In genomic region chr17:30848086-30848485, GRCm38 (mm10) we compare ENCODE assay signal across 20 mouse cellular contexts. TPM values are rescaled to one million over a fixed set of nuclear protein-coding genes. Genes with fewer than 3 reads are reported as not detected.
DNase-seq lines count a peak whose midpoint lies in the region; TF ChIP-seq lines count a peak whose summit lies in the region.
"Had no signal": no experiment of that assay in that cellular context is flagged by ENCODE, and none has a peak within 500 bp of the region (broad histone marks: within the 10 kb centered on the region; RNA-seq: fewer than 3 reads in every experiment).

No protein-coding gene starts in this region.

- no peaks in the 10 kb centered on the region for H3K79me2 ChIP-seq in MEL (ENCODE audit: control insufficient read depth, insufficient read depth, low read length, poor library complexity)

- TF ChIP-seq CTCF in layer of hippocampus, adult 2 months (conservative IDR thresholded peaks at IDR 0.05) = peak; percentile 15; the same call in 1 of the 2 replicates
- peak in 2 of 3 experiments; percentile 6 to 11; a peak in 1 of 6 replicates for TF ChIP-seq CTCF in MEL (IDR thresholded peaks at IDR 0.05 in 2 of 3, conservative IDR thresholded peaks at IDR 0.05 in 1 of 3; ENCODE audit: control insufficient read depth in 1 of 3, insufficient read depth in 1 of 3, low read depth in 2 of 3, low read length in 3 of 3, poor library complexity in 1 of 3, severe bottlenecking in 1 of 3)
- no peak for TF ChIP-seq CTCF in kidney, adult 2 months (conservative IDR thresholded peaks at IDR 0.05; ENCODE audit: insufficient read depth, insufficient read length, low read depth, low read length)

- no peaks in the 10 kb centered on the region for H3K36me3 ChIP-seq in MEL (ENCODE audit: control insufficient read depth in 1 of 2, insufficient read depth in 2 of 2, low read length in 2 of 2)
- H3K36me3 ChIP-seq in kidney, adult 2 months (ENCODE audit: control insufficient read depth, insufficient read depth, low read length) = no peaks in the 10 kb centered on the region
- H3K36me3 ChIP-seq: embryonic facial prominence, embryonic 10.5 days; embryonic facial prominence, embryonic 12.5 days; forebrain, embryonic 15.5 days had no signal

- no peaks in the 10 kb centered on the region for H3K27me3 ChIP-seq in MEL (ENCODE audit: control insufficient read depth in 1 of 2, insufficient read depth in 2 of 2, low read length in 2 of 2)
- H3K27me3 ChIP-seq in kidney, adult 2 months (replicated peaks; ENCODE audit: control insufficient read depth, insufficient read depth, low read length) = no peaks in the 10 kb centered on the region
- H3K27me3 ChIP-seq: embryonic facial prominence, embryonic 12.5 days; forebrain, embryonic 13.5 days; forebrain, embryonic 15.5 days had no signal

- DNase-seq in layer of hippocampus, adult 2 months (ENCODE audit: low spot score in 2 of 2) = no peak
- DNase-seq in layer of hippocampus, adult 18-20 months (ENCODE audit: low spot score in 2 of 2) = no peak
- no peak for DNase-seq in MEL (ENCODE audit: low read depth, low spot score)
- DNase-seq in ZHBTc4 (ENCODE audit: low read depth, low spot score) = peak; percentile 73
- no peak for DNase-seq in kidney, adult 2 months
- no peak for DNase-seq in gastrocnemius, adult 18-20 months (ENCODE audit: low spot score)
- DNase-seq: adrenal gland, postnatal 10 days; adrenal gland, postnatal 25 days; B cell, adult 2 months; cerebellum, adult 11-12 months; cerebellum, adult 2 months; cerebellum, adult 9-10 months; cerebellum, postnatal 10 days; cerebellum, postnatal 25 days; forebrain, postnatal 0 days had no signal

- TF ChIP-seq POLR2A in MEL (IDR thresholded peaks at IDR 0.05; ENCODE audit: control insufficient read depth in 1 of 2, insufficient read depth in 1 of 2, low read depth in 1 of 2, low read length in 2 of 2, poor library complexity in 1 of 2) = no peak
- TF ChIP-seq POLR2A in kidney, adult 2 months (IDR thresholded peaks at IDR 0.05; ENCODE audit: low read depth, low read length) = no peak

- H3K4me3 ChIP-seq in layer of hippocampus, adult 2 months = no peak overlapping the region
- H3K4me3 ChIP-seq in MEL (ENCODE audit: control insufficient read depth in 1 of 2, insufficient read depth in 1 of 2, low read depth in 2 of 2, low read length in 2 of 2) = no peak overlapping the region
- no peak overlapping the region for H3K4me3 ChIP-seq in kidney, adult 2 months (ENCODE audit: insufficient read depth, low read depth, low read length)
- H3K4me3 ChIP-seq: embryonic facial prominence, embryonic 10.5 days; embryonic facial prominence, embryonic 12.5 days; forebrain, embryonic 13.5 days; forebrain, embryonic 15.5 days had no signal

- no peak overlapping the region for H3K27ac ChIP-seq in layer of hippocampus, adult 2 months
- no peak overlapping the region for H3K27ac ChIP-seq in MEL (ENCODE audit: control insufficient read depth, low read depth, low read length)
- H3K27ac ChIP-seq in kidney, adult 2 months (ENCODE audit: insufficient read depth, low read depth, low read length) = no peak overlapping the region
- H3K27ac ChIP-seq: embryonic facial prominence, embryonic 10.5 days; embryonic facial prominence, embryonic 12.5 days; forebrain, embryonic 13.5 days; forebrain, embryonic 15.5 days had no signal

- WGBS in kidney, adult 2 months = 93% methylated on average over 5 of the region's 5 CpGs

- TF ChIP-seq EP300 in MEL (IDR thresholded peaks at IDR 0.05; ENCODE audit: low read depth in 1 of 2, low read length in 2 of 2) = no peak

- peaks cover 0 to 2% of the 10 kb centered on the region in 2 experiments; a peak in 1 of 4 replicates for H3K4me1 ChIP-seq in MEL (ENCODE audit: control insufficient read depth in 1 of 2, insufficient read depth in 2 of 2, low read length in 2 of 2)
- H3K4me1 ChIP-seq in kidney, adult 2 months (ENCODE audit: control insufficient read depth, insufficient read depth, low read length) = no peaks in the 10 kb centered on the region
- H3K4me1 ChIP-seq: embryonic facial prominence, embryonic 10.5 days; embryonic facial prominence, embryonic 12.5 days; forebrain, embryonic 13.5 days; forebrain, embryonic 15.5 days had no signal

- H3K9ac ChIP-seq in MEL (ENCODE audit: control insufficient read depth, low read depth, low read length, poor library complexity, severe bottlenecking) = no peak overlapping the region
- H3K9ac ChIP-seq: embryonic facial prominence, embryonic 12.5 days; forebrain, embryonic 13.5 days; forebrain, embryonic 15.5 days; forebrain, postnatal 0 days had no signal

- TF ChIP-seq RAD21 in MEL (IDR thresholded peaks at IDR 0.05; ENCODE audit: low read depth, low read length) = no peak

- no peaks in the 10 kb centered on the region for H3K9me3 ChIP-seq in MEL (replicated peaks; ENCODE audit: insufficient read depth, low read length)
- H3K9me3 ChIP-seq: embryonic facial prominence, embryonic 10.5 days; embryonic facial prominence, embryonic 12.5 days; forebrain, embryonic 13.5 days; forebrain, embryonic 15.5 days had no signal

TF ChIP-seq in MEL, 35 proteins besides CTCF, POLR2A, EP300 and RAD21:
- TF ChIP-seq HCFC1 (IDR thresholded peaks at IDR 0.05; ENCODE audit: low read depth, low read length) (no peak), CHD2 (IDR thresholded peaks at IDR 0.05; ENCODE audit: low read length) (no peak), USF2 (IDR thresholded peaks at IDR 0.05; ENCODE audit: borderline replicate concordance in 1 of 2, insufficient read depth in 1 of 2, low read depth in 1 of 2, low read length in 2 of 2) (no peak), MAX (IDR thresholded peaks at IDR 0.05; ENCODE audit: low read length) (no peak), UBTF (IDR thresholded peaks at IDR 0.05; ENCODE audit: borderline replicate concordance, insufficient read depth, low read depth, low read length) (no peak), BHLHE40 (IDR thresholded peaks at IDR 0.05; ENCODE audit: borderline replicate concordance, low read depth, low read length) (no peak), RCOR1 (IDR thresholded peaks at IDR 0.05; ENCODE audit: low read depth, low read length) (no peak), MYC (IDR thresholded peaks at IDR 0.05; ENCODE audit: low read depth, low read length) (no peak), TBP (IDR thresholded peaks at IDR 0.05; ENCODE audit: low read depth, low read length) (no peak), USF1 (IDR thresholded peaks at IDR 0.05; ENCODE audit: low read depth, low read length) (no peak), MEF2A (IDR thresholded peaks at IDR 0.05; ENCODE audit: extremely low read depth, insufficient replicate concordance, low read depth, low read length, poor library complexity, severe bottlenecking) (no peak), NELFE (IDR thresholded peaks at IDR 0.05; ENCODE audit: low read depth, low read length) (no peak), KAT2A (conservative IDR thresholded peaks at IDR 0.05; ENCODE audit: low read depth, low read length) (no peak), ZC3H11A (IDR thresholded peaks at IDR 0.05; ENCODE audit: low read depth, low read length) (no peak), MXI1 (IDR thresholded peaks at IDR 0.05; ENCODE audit: low read depth, low read length) (no peak), MAFK (IDR thresholded peaks at IDR 0.05; ENCODE audit: borderline replicate concordance, low read depth, low read length) (no peak), E2F4 (IDR thresholded peaks at IDR 0.05; ENCODE audit: borderline replicate concordance, low read depth, low read length) (no peak), ELF1 (IDR thresholded peaks at IDR 0.05; ENCODE audit: low read depth, low read length) (no peak), MAZ (IDR thresholded peaks at IDR 0.05; ENCODE audit: low read depth, low read length) (no peak)

RNA-seq across cellular contexts. Expression of gene Glp1r, which starts 53.5 kb away (rescaled TPM):
- total RNA-seq in layer of hippocampus, adult 2 months (2021) = 1 to 10 TPM; 2.3 to 3.4 TPM
- 1 to 10 TPM; 2.3 to 3.1 TPM for total RNA-seq in layer of hippocampus, adult 18-20 months (2021)
- total RNA-seq in MEL (2012; rRNA removed) = 0.04 TPM in 1 of 2 replicates, not detected in the other
- polyA plus RNA-seq in MEL (2012; ENCODE audit: insufficient read depth in 1 of 2, insufficient read length in 2 of 2, low read depth in 1 of 2, low replicate concordance in 2 of 2, missing spikeins in 1 of 2) = under 1 TPM in 1 of 2 experiments, not detected in 1; 0.04 TPM
- polyA plus RNA-seq in kidney, adult 2 months (2012; rRNA removed) = 0.27 and 0.48 TPM in 2 replicates
- total RNA-seq in gastrocnemius, adult 18-20 months (2021) = not detected
- polyA plus RNA-seq: embryonic facial prominence, embryonic 12.5 days; G1E had no signal
